Mouse (Mus musculus): ENCODE results near the gene Cdk14.
A peak's percentile ranks its signal among the peaks of the same experiment; 100 is the strongest.

The Cdk14 gene

DNA sequence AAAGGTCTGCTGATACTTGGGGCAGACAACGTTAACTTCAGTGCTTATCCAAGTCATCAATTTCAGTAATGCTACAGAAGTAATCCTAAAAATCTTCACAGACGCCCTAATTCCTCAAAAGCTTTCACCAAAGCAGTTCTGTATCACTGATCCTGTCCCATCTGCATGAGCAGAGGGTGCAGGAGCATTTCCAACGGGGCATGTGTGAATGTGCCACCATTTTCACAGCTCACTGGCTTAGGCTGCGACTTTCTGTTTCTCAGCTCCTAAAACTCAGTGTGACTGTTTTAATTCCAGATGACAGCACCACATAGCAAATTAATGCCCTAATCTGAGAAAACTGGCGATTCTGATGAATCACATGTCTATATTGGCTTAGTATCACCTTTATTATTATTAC, 375.8 kb downstream of the Cdk14 start:
- no peak for DNase-seq

DNA sequence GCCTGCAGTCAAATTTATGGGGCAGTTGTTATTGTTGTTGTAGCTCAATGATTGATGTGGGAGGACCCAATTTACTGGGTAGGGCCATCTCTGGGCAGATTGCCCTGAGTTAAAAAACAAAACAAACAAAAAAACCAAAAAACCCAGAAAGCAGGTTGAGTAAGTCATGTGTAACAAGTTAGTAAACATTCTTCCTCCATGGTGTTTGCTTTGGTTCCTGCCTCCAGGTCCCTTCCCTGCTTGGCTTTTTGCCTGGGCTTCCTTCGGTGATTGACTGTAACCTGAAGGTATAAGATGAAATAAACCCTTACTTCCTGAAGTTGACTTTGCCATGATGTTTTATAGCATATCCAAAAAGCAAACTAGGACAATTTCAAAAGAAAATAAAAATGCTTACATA, 377.4 kb downstream of the Cdk14 start:
- DNase-seq = no peak

DNA sequence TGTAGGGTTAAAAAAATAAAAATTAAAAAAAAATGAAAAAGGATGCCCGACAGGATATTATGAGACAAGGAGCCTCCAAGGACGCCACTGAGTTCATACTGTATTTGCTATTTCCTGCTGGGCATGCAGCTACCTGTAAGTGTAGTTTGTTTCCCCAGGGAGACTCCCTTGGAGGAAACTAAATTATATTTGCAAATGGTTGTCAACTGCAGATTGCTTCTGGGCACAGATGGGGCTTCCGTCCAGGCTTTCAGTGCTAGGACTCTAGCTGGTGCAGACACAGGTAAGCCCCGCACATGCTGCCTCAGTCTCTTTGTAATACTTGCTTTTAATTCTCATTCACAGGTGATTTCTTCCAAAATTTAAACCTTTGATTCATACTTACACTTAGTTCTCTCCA, 378.6 kb downstream of the Cdk14 start:
- no peak for DNase-seq

DNA sequence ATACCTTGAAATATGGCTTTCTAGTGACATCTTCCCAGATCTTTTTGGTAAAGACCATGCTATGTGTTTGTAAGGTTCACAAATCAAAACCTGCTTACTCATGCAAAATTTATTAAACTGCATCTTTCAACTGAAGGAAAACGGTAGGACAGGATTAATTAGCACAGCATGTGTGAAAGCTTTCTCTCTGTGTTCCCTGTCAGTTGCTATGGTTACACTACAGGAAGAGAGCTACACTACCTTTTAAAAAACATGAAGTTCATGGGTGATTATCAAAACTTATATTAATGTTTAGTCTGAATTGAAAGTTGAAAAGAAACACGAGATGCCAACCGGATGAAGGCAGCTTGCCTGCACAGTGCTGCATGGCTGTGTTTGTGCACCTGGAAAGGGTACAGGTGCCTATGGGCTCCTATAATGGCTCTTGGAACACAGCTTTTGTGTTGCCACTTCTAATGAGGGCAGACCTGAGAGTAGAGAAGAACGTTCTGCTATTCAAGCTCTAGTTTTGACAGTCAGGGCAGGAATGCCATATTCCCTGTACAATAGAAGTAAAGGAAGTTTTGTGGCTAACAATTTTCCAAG, 380.3 kb downstream of the Cdk14 start:
- DNase-seq = no peak

DNA sequence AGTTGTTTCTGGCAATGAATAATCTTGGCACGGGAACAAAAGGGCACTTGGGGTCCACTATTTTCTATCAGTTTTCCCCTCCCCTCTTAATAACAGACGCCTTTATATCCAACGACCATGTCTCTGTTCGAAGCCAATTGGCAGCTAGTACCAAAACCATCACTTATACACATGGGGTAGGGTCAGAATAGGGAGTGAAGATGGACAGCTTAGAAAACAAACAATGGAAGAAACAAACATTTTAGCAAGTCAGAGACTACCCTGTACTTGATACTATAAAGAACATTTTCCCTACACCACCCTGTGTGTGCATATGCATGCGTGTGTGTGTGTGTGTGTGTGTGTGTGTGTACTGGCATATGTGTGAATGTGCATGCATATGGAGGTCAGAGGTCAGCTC, 386.7 kb downstream of the Cdk14 start:
- DNase-seq = no peak

DNA sequence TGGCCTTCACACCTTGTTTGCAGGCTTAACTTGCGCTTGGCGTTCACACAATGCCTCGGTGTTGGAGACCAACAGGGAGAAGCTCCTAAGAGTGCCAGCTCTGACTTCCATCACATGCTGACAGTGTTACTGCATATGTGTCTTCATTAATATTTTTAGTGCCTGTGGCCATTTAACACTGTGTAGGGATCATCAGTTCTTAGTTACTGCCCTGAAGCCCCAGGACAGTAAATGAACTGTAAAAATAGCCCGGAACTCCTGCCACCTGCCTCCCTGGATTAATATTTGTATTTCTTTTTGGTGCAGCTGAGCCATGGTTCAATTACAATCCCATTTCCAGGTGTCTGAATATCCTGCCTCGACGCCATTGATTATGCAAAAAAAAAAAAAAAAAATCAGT, 387.3 kb downstream of the Cdk14 start:
- no peak for DNase-seq

DNA sequence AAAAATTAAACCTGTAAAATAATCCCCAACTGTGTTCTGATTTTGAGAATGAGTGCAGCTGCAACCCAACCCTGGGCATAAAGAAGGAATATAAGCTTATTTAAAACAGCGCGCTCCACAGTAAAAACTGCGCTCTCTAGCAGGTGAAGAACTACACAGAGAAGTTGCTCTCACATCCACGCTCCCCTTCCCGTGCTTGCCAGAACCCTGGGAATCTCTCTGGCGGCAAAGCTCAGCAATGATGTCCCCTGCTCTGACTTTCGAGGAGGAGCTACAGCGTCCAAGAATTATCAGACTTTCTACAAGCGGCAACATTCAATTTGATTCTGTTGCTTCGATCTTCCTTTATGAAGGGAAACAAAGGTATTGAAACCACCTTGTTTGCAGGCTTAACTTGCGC, 387.7 kb downstream of the Cdk14 start:
- DNase-seq = no peak

DNA sequence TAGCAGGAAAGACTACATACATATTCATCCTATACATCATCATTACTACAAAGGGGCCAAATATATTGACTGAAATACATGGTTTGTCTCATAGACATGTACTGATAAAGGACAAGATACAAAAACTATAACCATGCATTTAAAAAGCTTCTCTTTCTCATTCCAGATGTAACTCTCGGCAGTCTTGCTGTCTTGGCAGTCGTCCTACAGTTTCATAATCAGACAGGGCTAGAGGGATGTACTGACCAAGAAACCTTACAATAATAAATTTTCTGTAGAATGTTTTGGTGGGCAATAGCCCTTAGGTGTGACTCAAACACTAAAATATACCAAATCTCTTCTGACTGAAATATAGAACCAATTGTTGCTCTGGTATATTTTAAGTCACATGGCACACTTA, 389.7 kb downstream of the Cdk14 start:
- no peak for DNase-seq

DNA sequence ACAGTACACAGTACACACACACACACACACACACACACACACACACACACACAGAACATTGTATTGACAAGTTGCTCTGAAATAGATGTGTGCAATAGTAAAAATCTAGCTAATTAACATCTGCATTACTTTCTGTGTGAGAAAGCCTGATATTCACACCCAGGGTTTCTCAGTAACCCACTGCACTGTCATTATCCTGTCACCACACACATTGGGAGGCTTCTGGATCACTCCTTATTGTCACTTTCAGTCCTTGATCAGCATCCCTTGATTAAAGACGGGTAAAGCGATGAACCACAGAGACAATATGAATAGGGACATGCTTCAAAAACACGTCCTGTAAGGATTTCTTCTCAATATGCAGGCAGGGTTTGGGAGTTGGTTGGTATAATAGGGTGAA, 401.2 kb downstream of the Cdk14 start:
- DNase-seq = no peak

DNA sequence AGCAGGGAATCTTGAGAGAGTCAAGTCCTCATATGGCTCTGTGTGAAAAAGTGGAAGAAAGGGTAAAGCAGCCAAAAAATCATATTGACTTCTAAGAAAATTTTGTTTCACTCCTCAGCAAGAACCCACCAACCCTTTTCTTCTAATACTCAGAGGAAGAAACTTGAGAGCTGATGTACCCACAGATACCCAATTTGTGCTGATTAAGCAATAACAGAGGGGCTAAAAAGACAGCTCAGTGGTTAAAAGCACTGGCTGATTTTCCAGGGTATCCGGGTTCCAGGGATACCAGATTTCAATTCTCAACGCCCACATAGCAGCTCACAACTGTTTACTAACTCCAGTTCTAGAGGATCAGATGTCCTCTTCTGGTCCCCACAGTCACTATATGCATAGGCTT, 401.9 kb downstream of the Cdk14 start:
- DNase-seq = no peak

DNA sequence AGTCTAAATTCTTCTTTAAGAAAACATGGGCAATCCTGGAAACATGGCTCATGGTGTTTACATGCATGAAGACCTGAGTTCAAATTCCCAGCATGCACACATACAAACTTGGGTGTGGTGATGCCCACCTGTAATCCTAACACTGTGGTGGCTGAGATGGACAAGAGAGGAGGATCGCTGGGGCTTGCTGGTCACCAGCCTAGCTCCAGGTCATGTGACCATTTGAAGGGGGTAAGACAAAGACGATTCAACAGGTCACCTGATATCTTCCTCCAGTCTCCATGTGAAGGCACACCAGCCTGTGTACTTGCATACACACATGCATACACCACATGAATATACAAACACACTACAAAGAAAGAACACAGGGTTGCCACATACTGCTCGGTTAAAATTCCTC, 406.3 kb downstream of the Cdk14 start:
- no peak for DNase-seq

DNA sequence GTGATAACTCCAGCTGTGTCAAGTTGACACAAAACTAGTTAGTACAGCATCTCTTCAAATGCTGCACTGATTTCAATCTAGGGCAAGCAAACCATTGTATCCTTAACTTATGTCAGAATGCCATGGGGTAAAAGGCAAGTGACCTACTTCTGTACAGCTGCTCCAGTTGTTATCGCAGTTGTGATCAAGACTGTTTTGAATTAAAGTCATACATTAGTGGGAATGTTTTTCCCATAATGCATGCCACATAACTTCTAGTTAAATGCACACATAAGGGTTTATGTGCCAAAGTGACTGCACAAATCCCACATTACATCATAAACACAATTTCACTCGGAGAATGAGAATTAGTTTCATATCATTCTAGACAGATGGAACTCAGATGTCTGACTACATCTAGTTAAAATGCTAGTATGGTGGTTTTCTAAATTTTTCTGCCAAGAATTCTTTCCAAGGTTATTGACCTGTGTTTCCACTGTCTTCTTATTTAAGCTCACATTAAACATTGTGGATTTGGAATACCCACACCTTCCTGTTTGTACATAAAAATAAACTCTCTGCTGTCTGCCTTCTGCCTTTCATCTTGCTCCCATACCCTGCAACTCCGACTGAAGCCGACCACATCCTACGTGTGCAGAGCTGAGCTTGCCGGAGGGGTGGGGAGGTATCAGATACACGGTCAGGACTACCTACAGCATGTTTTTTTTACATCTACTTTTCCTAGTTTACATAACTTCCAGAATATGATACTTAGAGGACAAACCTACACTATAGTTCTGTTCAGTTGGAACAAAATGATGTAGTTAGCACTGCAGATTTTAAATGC, 407.4 kb downstream of the Cdk14 start:
- DNase-seq = no peak

DNA sequence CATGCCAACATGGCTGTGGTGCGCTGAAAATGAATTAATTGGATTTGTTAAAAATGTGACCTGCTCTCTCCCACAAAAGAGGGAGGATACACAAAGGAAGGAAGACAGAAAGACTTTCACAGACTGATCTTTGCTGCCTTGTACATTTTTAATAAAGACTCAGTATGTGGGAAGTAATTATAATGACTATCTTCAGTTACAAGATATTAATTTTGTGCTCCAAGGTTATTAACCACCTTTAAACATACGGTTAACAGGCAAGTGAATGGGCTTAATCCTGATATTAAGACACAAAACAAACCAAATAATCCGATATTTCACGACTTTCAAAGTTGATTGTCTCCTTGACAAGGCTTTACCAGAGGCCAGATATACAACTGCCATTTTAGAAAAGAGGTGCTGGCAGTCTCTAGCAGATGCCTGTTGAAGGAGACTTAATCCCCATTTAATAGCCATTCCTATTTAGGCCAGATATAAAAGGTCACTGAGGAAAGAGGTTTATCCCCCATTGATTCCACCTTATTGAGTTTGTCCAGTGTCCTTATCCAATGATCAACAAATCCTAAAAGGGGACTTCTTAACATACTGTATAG, 411.9 kb downstream of the Cdk14 start:
- no peak for DNase-seq

DNA sequence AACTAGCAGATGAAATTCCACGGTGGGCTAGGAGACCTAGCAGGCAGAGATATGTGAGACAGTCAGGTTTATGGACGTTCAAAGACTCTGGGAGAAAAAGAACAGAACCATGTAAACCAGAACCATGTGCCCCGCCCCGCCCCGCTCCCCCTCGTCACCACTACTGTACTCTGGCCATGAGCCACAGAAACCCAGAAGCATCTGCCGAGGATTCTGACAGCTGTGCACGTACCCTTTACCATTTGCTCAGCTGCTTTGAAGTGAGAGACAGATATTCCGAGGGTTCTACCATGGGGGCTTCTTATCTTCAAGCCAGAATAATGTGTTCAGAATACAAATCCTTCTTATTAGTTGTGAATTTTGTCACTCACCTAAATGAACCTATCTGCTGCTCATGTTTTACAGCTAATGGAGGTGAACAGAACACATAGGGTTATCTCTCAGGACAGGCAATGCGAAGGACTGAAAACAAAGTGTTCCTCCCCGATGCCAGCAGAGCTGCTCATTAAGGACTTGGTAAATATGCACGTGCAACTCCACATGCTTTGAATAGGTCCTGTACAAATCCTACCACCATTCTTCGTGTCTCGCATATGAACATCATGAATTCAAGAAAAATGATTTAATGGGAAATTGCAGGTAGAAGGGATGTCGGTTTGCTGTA, 412.5 kb downstream of the Cdk14 start:
- DNase-seq = no peak

DNA sequence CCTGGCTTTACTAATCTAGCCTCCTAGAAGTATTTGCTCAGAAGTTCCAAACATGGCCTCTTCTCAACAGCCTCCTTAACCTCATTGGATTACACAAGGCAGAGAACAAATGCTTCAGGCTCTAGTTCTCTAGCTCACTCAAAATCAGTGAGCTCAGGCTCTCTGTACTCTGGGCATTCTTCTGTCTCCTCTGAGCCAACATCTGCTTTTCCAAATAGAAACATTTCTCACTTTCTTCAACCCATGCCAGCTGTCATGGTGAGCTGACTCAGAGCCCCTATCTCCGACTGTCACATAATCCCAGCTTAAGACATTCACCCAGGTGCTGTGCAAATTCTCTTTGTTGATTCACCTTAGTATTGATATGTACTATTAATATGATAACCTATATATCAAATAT, 414.5 kb downstream of the Cdk14 start:
- no peak for DNase-seq

DNA sequence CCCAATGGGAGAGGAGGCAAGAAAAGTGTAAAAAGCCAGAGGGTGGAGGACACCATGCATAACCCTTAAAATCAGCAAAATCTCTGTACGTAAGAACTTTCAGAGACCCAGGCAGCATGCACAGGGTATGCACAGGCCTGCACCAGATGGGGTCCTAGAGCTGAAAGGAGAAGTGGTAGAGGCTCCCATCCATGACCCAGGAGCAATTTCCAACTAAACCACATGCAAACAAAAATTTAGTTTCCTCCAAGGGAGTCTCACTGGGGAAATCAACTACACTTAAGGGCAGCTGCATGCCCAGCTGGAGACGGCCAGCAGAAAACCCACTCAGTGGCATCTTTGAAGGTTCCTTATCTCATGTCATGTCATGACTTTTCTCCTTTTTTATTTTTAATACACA, 415.4 kb downstream of the Cdk14 start:
- no peak for DNase-seq

DNA sequence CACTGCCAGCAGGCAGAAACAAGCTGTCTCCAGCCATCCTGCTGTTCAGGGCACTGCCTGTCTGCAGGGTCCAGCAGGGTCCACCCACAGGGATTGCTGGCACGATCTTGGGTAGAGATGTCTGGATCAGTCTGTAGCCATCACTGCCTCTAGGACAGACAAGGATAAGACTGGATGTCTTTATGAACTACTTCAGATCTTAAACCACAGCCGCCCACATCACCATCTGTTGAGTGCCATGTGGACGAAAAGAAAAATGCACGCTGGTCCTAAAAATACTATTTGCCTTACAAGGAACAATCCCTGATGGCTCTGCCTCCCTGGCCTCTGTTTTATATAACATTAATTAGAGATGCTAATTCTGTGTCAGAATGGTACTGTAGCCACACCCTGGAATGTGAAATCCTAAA, 426.9 kb downstream of the Cdk14 start:
- peak; percentile 3 for DNase-seq

DNA sequence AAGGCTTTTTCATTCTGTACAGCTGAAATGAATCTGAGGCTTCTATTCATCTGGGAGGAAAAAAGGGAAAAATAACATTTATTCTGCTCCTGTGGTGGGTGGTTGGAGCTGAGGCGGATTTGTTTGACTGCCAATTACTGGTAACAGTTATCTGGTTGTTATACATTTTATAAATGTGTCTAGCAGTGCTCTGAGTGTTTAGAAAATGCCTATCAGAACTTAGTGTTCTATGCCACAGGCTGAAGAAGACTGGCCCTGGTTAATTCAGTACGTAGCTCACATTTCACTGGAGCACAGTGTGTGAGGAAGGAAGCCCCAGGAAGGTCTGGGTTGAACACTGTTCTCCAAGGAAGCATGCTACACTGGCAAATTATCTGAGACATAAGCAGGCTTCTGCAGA, 429.1 kb downstream of the Cdk14 start:
- DNase-seq = no peak

DNA sequence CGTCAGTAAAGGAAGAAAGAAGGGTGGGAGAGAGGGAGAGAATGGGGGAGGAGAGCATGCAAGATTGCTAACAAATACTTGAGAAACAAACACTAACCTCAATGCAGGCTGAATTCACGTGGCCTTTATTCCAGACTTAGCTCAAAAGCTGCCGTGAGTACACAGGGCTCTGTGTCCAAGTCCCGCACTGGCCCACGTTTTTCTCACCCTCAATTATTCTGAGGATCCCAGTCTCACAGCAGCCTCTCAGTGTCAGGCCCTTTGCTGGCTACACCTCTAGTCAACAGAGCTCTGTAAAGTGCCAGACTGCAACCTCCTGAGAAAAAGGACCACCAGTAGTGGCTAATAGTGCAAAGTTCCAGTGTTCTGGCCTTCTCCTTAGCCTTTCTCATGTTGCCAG, 429.9 kb downstream of the Cdk14 start:
- no peak for DNase-seq

DNA sequence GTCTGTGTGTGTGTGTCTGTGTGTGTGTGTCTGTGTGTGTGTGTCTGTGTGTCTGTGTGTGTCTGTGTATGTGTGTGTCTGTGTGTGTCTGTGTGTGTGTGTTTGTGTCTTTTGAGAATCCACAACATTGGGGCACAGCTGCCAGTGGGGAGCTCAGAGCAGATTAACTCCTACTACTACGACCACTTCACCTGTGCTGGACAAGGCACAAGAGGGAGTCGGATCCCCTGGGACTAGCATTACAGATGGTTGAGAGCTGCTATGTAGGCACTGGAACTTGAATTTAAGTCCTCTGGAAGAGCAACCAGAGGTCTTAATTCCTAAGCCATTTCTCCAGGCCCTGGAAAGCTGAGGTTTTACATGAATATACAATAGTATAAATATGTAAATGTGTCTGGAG, 433.9 kb downstream of the Cdk14 start:
- DNase-seq = no peak

DNA sequence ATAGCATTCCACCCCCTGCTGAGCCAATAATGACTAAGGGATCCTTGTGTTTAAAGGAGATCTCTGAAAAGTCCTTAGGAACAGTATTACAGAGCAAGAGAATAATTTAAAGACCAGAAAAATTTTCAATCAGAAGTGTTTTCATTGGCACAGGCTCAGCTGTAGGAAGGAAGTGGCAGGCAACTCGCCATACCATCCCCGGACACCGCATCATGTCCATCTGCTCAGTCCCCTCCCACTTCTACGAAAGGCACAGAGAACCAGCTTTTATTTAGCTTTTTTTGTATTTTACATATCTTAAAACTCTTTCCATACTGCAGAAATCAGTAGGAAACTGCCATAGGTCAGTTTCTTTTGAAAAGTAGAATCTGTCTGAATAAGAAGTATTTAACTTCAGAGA, 440.6 kb downstream of the Cdk14 start:
- no peak for DNase-seq

DNA sequence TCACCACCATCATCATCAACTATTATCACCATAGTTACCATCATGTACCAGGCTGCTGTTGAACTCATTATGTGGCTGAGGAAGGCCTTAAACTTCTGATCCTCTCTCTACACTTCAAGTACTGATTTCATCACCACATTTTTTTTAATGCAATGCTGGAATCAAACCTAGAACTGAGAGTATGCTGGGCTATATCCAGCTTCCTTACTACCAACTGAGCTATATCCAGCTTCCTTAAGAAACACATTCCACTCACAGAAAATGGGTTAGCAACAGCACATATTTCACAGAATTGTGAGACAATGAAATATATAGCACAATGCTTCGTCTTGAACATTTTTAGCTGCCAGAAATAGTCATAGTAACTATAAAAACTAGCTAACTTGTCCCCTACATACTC, 446.7 kb downstream of the Cdk14 start:
- DNase-seq = no peak

DNA sequence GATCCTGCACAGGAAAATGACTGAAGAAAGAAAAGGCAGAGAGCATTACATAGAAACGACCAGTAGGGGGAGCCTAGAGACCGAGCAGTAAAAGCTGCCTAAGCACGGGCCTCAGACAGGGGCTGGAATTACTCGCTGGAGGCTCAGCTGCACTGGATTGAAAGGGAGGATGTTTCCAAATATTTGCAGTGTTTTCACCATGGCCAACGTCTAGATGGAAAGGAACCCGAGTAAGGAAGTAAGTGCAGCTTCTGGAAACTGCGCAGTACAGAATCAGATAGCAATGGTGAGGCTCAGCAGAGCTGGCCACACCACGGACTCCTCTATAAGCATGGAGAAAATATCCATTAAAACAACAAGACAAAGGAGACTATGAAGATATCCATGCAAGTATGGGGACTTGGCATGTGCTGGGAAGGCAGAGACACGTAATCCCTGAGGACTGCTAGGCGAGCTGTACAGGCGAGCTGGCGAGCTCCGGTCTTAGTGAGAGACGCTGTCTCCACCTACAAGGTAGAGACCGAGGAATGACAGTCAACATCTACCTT, 458.0 kb downstream of the Cdk14 start:
- peak; percentile 54 for DNase-seq

DNA sequence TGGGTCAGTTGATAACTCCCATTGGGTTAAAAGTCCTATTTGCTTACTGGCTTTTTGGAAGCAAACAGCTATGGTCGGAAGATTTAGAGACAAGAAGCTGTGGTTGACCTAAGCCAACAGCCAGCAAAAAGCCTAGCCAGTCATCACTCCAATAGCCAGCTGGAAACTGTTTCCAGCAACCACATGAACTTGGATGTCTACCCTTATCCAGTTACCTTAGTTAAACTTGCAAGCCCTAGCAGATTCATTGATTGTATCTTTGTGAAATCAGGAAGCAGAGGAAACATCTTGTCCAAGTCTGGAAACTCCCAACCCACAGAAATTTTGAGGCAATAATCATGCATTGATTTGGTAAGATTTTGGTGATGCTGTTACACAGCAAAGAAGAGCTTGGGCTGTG, 458.5 kb downstream of the Cdk14 start:
- DNase-seq = no peak
